Mouse (Mus musculus) lung, embryonic 15.5 days (tissue): ENCODE data around the gene Ncbp3. TPM values are rescaled to one million over a fixed set of nuclear protein-coding genes. Genes with fewer than 3 reads are reported as not detected.

Source experiments
- ATAC-seq: fragments of 200-750 bp; cut with Nextera tagmentation; 2 replicates; pipeline ENCODE4 v1.8.0; 2017; ENCODE audit warnings: moderate number of reproducible peaks, borderline replicate concordance; ENCODE audit not compliant: low FRiP score, low TSS enrichment; ENCODE audit errors: extremely low read depth
- H3K27ac ChIP-seq: fragments of 300-500 bp; sonication (generic); 2 replicates; pipeline ENCODE4 v1.5.1; 2015; ENCODE audit warnings: moderate library complexity, mild to moderate bottlenecking, inconsistent platforms
- H3K27me3 ChIP-seq: fragments of 300-500 bp; sonication (generic); 2 replicates; pipeline ENCODE4 v1.6.1; 2015; ENCODE audit warnings: inconsistent platforms
- H3K36me3 ChIP-seq: fragments of 300-500 bp; sonication (generic); 2 replicates; pipeline ENCODE4 v1.6.1; 2015; ENCODE audit warnings: inconsistent platforms
- H3K4me1 ChIP-seq: fragments of 300-500 bp; sonication (generic); 2 replicates; pipeline ENCODE4 v1.6.1; 2015; ENCODE audit warnings: inconsistent platforms
- H3K4me2 ChIP-seq: fragments of 300-500 bp; sonication (generic); 2 replicates; pipeline ENCODE4 v1.6.1; 2015; ENCODE audit warnings: inconsistent platforms, mild to moderate bottlenecking, moderate library complexity
- H3K4me3 ChIP-seq: fragments of 300-500 bp; sonication (generic); 2 replicates; pipeline ENCODE4 v1.5.1; 2015; ENCODE audit warnings: mild to moderate bottlenecking, inconsistent platforms
- H3K9ac ChIP-seq: fragments of 300-500 bp; sonication (generic); 2 replicates; pipeline ENCODE4 v1.6.1; 2015; ENCODE audit warnings: inconsistent platforms
- H3K9me3 ChIP-seq: fragments of 300-500 bp; sonication (generic); 2 replicates; pipeline ENCODE4 v1.6.1; 2016; ENCODE audit warnings: inconsistent platforms
- WGBS: fragments of 180-500 bp; shearing (Covaris S2); methylation state at CpG from one replicate; pipeline ENCODE4 v1.1.7; 2015; 5-methylcytosine and 5-hydroxymethylcytosine counted together
- polyA plus RNA-seq: library from polyadenylated mRNA; unstranded; fragments of >200 nt; fragmentation: Nextera tagmentation; extraction: Ambion mirVana; gene quantifications from 2 replicates; pipeline ENCODE4 v1.2.1, GENCODE M21; 2015

Ncbp3 gene
- polyA plus RNA-seq, 1 experiment from 2014 or later, result 12.5 TPM

GRCm38 (mm10) chr11:73036889-73037288, 10.7 kb upstream of the Ncbp3 start:
- Histone ChIP-seq H3K27me3 (no peaks in the 10 kb centered on the region), H3K9ac (no peak overlapping the region), H3K4me3 (no peak overlapping the region), H3K27ac (no peak overlapping the region), H3K4me1 (no peaks in the 10 kb centered on the region), H3K36me3 (no peaks in the 10 kb centered on the region), H3K4me2 (no peak overlapping the region), H3K9me3 (no peaks in the 10 kb centered on the region)
- no peak for ATAC-seq
- 54% methylated on average over 6 of the region's 6 CpGs for WGBS

GRCm38 (mm10) chr11:73037691-73038090, 9.9 kb upstream of the Ncbp3 start:
- no peak for ATAC-seq
- Histone ChIP-seq H3K4me1 (no peaks in the 10 kb centered on the region), H3K27ac (no peak overlapping the region), H3K4me2 (no peak overlapping the region), H3K9ac (no peak overlapping the region), H3K36me3 (no peaks in the 10 kb centered on the region), H3K4me3 (no peak overlapping the region), H3K9me3 (no peaks in the 10 kb centered on the region), H3K27me3 (no peaks in the 10 kb centered on the region)
- WGBS, result 83% methylated on average over 3 of the region's 3 CpGs

- H3K4me3 ChIP-seq, result no peak overlapping the region
- no peak overlapping the region for H3K9ac ChIP-seq
- H3K9me3 ChIP-seq, result no peaks in the 10 kb centered on the region
- no peaks in the 10 kb centered on the region for H3K4me1 ChIP-seq
- H3K27ac ChIP-seq, result no peak overlapping the region
- ATAC-seq, result peak; percentile 55; the same call in 1 of the 2 replicates
- H3K36me3 ChIP-seq, result no peaks in the 10 kb centered on the region
- H3K27me3 ChIP-seq, result no peaks in the 10 kb centered on the region
- no peak overlapping the region for H3K4me2 ChIP-seq
- WGBS, result 56% methylated on average over 9 of the region's 9 CpGs
Observed at GRCm38 (mm10) chr11:73039102-73039799, 8.3 kb upstream of the Ncbp3 start.

- ATAC-seq, result no peak
- Histone ChIP-seq H3K4me1 (peaks cover 15% of the 10 kb centered on the region), H3K9me3 (no peaks in the 10 kb centered on the region), H3K36me3 (no peaks in the 10 kb centered on the region), H3K4me3 (no peak overlapping the region), H3K9ac (no peak overlapping the region), H3K27ac (no peak overlapping the region), H3K27me3 (no peaks in the 10 kb centered on the region), H3K4me2 (no peak overlapping the region)
- WGBS, result 23% methylated on average over 6 of the region's 6 CpGs
Observed at GRCm38 (mm10) chr11:73044229-73044755, 3.3 kb upstream of the Ncbp3 start.

GRCm38 (mm10) chr11:73044789-73045188, 2.8 kb upstream of the Ncbp3 start:
- Histone ChIP-seq H3K9ac (no peak overlapping the region), H3K36me3 (no peaks in the 10 kb centered on the region), H3K4me2 (no peak overlapping the region), H3K4me1 (peaks cover 18% of the 10 kb centered on the region), H3K27ac (no peak overlapping the region), H3K4me3 (no peak overlapping the region), H3K27me3 (no peaks in the 10 kb centered on the region), H3K9me3 (no peaks in the 10 kb centered on the region)
- ATAC-seq, result no peak
- WGBS, result 65% methylated on average over 4 of the region's 4 CpGs

- H3K9me3 ChIP-seq, result no peaks in the 10 kb centered on the region
- peaks cover 18% of the 10 kb centered on the region for H3K4me1 ChIP-seq
- H3K4me3 ChIP-seq, result peak overlapping the region; percentile 97
- peaks cover 27% of the 10 kb centered on the region for H3K36me3 ChIP-seq
- peak overlapping the region; percentile 99 for H3K9ac ChIP-seq
- peak overlapping the region; percentile 93 for H3K27ac ChIP-seq
- ATAC-seq, result peak; percentile 77
- 1% methylated on average over 55 of the region's 55 CpGs for WGBS
- no peaks in the 10 kb centered on the region for H3K27me3 ChIP-seq
- H3K4me2 ChIP-seq, result peak overlapping the region; percentile 67
Observed at GRCm38 (mm10) chr11:73048030-73048876, 670 bp downstream of the Ncbp3 start.

GRCm38 (mm10) chr11:73049335-73049734, 1.8 kb downstream of the Ncbp3 start:
- Histone ChIP-seq H3K4me1 (peaks cover 18% of the 10 kb centered on the region), H3K27ac (no peak overlapping the region), H3K4me2 (peak overlapping the region; percentile 67), H3K9ac (peak overlapping the region; percentile 99), H3K9me3 (no peaks in the 10 kb centered on the region), H3K27me3 (no peaks in the 10 kb centered on the region), H3K36me3 (peaks cover 38% of the 10 kb centered on the region), H3K4me3 (peak overlapping the region; percentile 97)
- 3% methylated on average over 4 of the region's 4 CpGs for WGBS
- no peak for ATAC-seq

GRCm38 (mm10) chr11:73052795-73053194, 5.2 kb downstream of the Ncbp3 start:
- Histone ChIP-seq H3K4me3 (no peak overlapping the region), H3K9me3 (no peaks in the 10 kb centered on the region), H3K9ac (no peak overlapping the region), H3K27ac (no peak overlapping the region), H3K27me3 (no peaks in the 10 kb centered on the region), H3K4me2 (no peak overlapping the region), H3K4me1 (peaks cover 12% of the 10 kb centered on the region), H3K36me3 (peaks cover 69% of the 10 kb centered on the region)
- WGBS, result 89% methylated on average over 1 of the region's 1 CpGs
- ATAC-seq, result no peak

GRCm38 (mm10) chr11:73057701-73058100, 10.1 kb downstream of the Ncbp3 start:
- Histone ChIP-seq H3K36me3 (peaks cover 67% of the 10 kb centered on the region), H3K4me3 (no peak overlapping the region), H3K9ac (no peak overlapping the region), H3K27me3 (no peaks in the 10 kb centered on the region), H3K4me1 (no peaks in the 10 kb centered on the region), H3K9me3 (no peaks in the 10 kb centered on the region), H3K4me2 (no peak overlapping the region), H3K27ac (no peak overlapping the region)
- WGBS, result 59% methylated on average over 5 of the region's 5 CpGs
- ATAC-seq, result no peak

- Histone ChIP-seq H3K4me1 (no peaks in the 10 kb centered on the region), H3K27me3 (no peaks in the 10 kb centered on the region), H3K27ac (no peak overlapping the region), H3K4me2 (no peak overlapping the region), H3K36me3 (peaks cover 53% of the 10 kb centered on the region), H3K4me3 (no peak overlapping the region), H3K9ac (no peak overlapping the region), H3K9me3 (no peaks in the 10 kb centered on the region)
- ATAC-seq, result no peak
- WGBS, result 61% methylated on average over 3 of the region's 3 CpGs
Observed at GRCm38 (mm10) chr11:73059630-73060029, 12.0 kb downstream of the Ncbp3 start.

- whole genome bisulfite sequencing, result 91% methylated on average over 3 of the region's 3 CpGs
- H3K9ac ChIP-seq, result no peak overlapping the region
- H3K4me2 ChIP-seq, result no peak overlapping the region
- H3K4me3 ChIP-seq, result no peak overlapping the region
- H3K4me1 ChIP-seq, result no peaks in the 10 kb centered on the region
- no peaks in the 10 kb centered on the region for H3K27me3 ChIP-seq
- H3K36me3 ChIP-seq, result peaks cover 45% of the 10 kb centered on the region
- ATAC-seq, result no peak
- H3K27ac ChIP-seq, result no peak overlapping the region
- no peaks in the 10 kb centered on the region for H3K9me3 ChIP-seq
Observed at GRCm38 (mm10) chr11:73061413-73061812, 13.8 kb downstream of the Ncbp3 start.

- no peak overlapping the region for H3K27ac ChIP-seq
- no peak overlapping the region for H3K4me2 ChIP-seq
- no peak for ATAC-seq
- no peak overlapping the region for H3K4me3 ChIP-seq
- H3K27me3 ChIP-seq, result no peaks in the 10 kb centered on the region
- no peak overlapping the region for H3K9ac ChIP-seq
- peaks cover 89% of the 10 kb centered on the region for H3K36me3 ChIP-seq
- no peaks in the 10 kb centered on the region for H3K4me1 ChIP-seq
- WGBS, result 90% methylated on average over 3 of the region's 3 CpGs
- no peaks in the 10 kb centered on the region for H3K9me3 ChIP-seq
Observed at GRCm38 (mm10) chr11:73071839-73072238, 24.3 kb downstream of the Ncbp3 start.
